Comparison of ENCODE assay signal across 7 mouse cellular contexts in genomic region chr14:60634877-60635771, GRCm38 (mm10). TPM values are rescaled to one million over a fixed set of nuclear protein-coding genes. Genes with fewer than 3 reads are reported as not detected.
DNase-seq lines count a peak whose midpoint lies in the region; ATAC-seq lines count a peak whose summit lies in the region.

No protein-coding gene starts in this region.

- no peaks in the 10 kb centered on the region for H3K9me3 ChIP-seq in embryonic facial prominence, embryonic 15.5 days (replicated peaks)
- no peaks in the 10 kb centered on the region for H3K9me3 ChIP-seq in heart, embryonic 16.5 days (replicated peaks; ENCODE audit: control insufficient read depth, low read length)
- no peaks in the 10 kb centered on the region for H3K9me3 ChIP-seq in stomach, embryonic 16.5 days (replicated peaks; ENCODE audit: control insufficient read depth, low read length)

- H3K27me3 ChIP-seq in embryonic facial prominence, embryonic 15.5 days: no peaks in the 10 kb centered on the region; the same call in 1 of the 2 replicates
- H3K27me3 ChIP-seq in heart, embryonic 16.5 days (ENCODE audit: control insufficient read depth, insufficient read depth, low read length): peaks cover 11% of the 10 kb centered on the region
- peaks cover 6% of the 10 kb centered on the region; the same call in 1 of the 2 replicates for H3K27me3 ChIP-seq in stomach, embryonic 16.5 days (ENCODE audit: control insufficient read depth, insufficient read depth, low read length)

- H3K9ac ChIP-seq in embryonic facial prominence, embryonic 15.5 days: peak overlapping the region; percentile 39
- peak overlapping the region; percentile 69 for H3K9ac ChIP-seq in heart, embryonic 16.5 days (ENCODE audit: low read length)
- H3K9ac ChIP-seq in stomach, embryonic 16.5 days (ENCODE audit: low read length): peak overlapping the region; percentile 76

- no peaks in the 10 kb centered on the region for H3K36me3 ChIP-seq in embryonic facial prominence, embryonic 15.5 days
- no peaks in the 10 kb centered on the region for H3K36me3 ChIP-seq in heart, embryonic 16.5 days (ENCODE audit: control insufficient read depth, insufficient read depth)
- no peaks in the 10 kb centered on the region for H3K36me3 ChIP-seq in stomach, embryonic 16.5 days (ENCODE audit: control insufficient read depth, insufficient read depth, low read length)

- ATAC-seq in embryonic facial prominence, embryonic 15.5 days (ENCODE audit: insufficient number of reproducible peaks, low FRiP score, low TSS enrichment, low read depth): peak; percentile 53
- ATAC-seq in heart, embryonic 16.5 days (replicated peaks; ENCODE audit: extremely low read depth, insufficient read depth, low FRiP score): peak; percentile 53
- peak; percentile 16; the same call in 1 of the 2 replicates for ATAC-seq in megakaryocyte-erythroid progenitor cell, adult 5-6 weeks (replicated peaks; ENCODE audit: low FRiP score, low TSS enrichment, poor library complexity, severe bottlenecking)
- peak; percentile 81 for ATAC-seq in stomach, embryonic 16.5 days (ENCODE audit: insufficient read depth, low FRiP score)

- peaks cover 40% of the 10 kb centered on the region for H3K4me1 ChIP-seq in embryonic facial prominence, embryonic 15.5 days
- H3K4me1 ChIP-seq in heart, embryonic 16.5 days (ENCODE audit: control insufficient read depth, insufficient read depth, low read length): peaks cover 7% of the 10 kb centered on the region; the same call in 1 of the 2 replicates
- peaks cover 20% of the 10 kb centered on the region for H3K4me1 ChIP-seq in stomach, embryonic 16.5 days (ENCODE audit: control insufficient read depth, insufficient read depth, low read length)

- peak overlapping the region; percentile 61 for H3K4me3 ChIP-seq in embryonic facial prominence, embryonic 15.5 days (replicated peaks)
- peak overlapping the region; percentile 70 for H3K4me3 ChIP-seq in heart, embryonic 16.5 days (ENCODE audit: low read length)
- H3K4me3 ChIP-seq in stomach, embryonic 16.5 days (replicated peaks; ENCODE audit: low read length): peak overlapping the region; percentile 68

- peak overlapping the region; percentile 70 for H3K27ac ChIP-seq in embryonic facial prominence, embryonic 15.5 days (replicated peaks)
- no peak overlapping the region for H3K27ac ChIP-seq in heart, embryonic 16.5 days (ENCODE audit: low read length)
- H3K27ac ChIP-seq in stomach, embryonic 16.5 days (ENCODE audit: low read length): peak overlapping the region; percentile 76

- DNase-seq in A20 (ENCODE audit: low read depth, low spot score): peak; percentile 69
- DNase-seq in CD8-positive naive resting alpha-beta T cell, adult 2 months (ENCODE audit: low read depth in 2 of 2, low spot score in 2 of 2): peak; percentile 18 to 32
- DNase-seq in kidney, postnatal 36 days: peak; percentile 66 to 78

- under 1% methylated on average over 45 of the region's 45 CpGs for WGBS in embryonic facial prominence, embryonic 15.5 days
- under 1% methylated on average over 45 of the region's 45 CpGs for WGBS in heart, embryonic 16.5 days
- WGBS in stomach, embryonic 16.5 days: under 1% methylated on average over 45 of the region's 45 CpGs

- H3K4me2 ChIP-seq in embryonic facial prominence, embryonic 15.5 days (replicated peaks): peak overlapping the region; percentile 99
- peak overlapping the region; percentile 98 for H3K4me2 ChIP-seq in heart, embryonic 16.5 days (ENCODE audit: low read depth, low read length)
- H3K4me2 ChIP-seq in stomach, embryonic 16.5 days (ENCODE audit: low read depth, low read length): peak overlapping the region; percentile 96

RNA-seq across cellular contexts. Expression of gene Spata13, which starts 1.3 kb away (rescaled TPM):
- polyA plus RNA-seq in embryonic facial prominence, embryonic 15.5 days (2015; fragmentation: Nextera tagmentation; extraction: Ambion mirVana): 15.3 and 16.1 TPM in 2 replicates
- 18.9 and 21.4 TPM in 2 replicates for polyA plus RNA-seq in heart, embryonic 16.5 days (2015; fragmentation: Nextera tagmentation; extraction: Ambion mirVana)
- 1.7 and 2.7 TPM in 2 replicates for total RNA-seq in megakaryocyte-erythroid progenitor cell, adult 5-6 weeks (2014; fragmentation: Nextera tagmentation)
- total RNA-seq in megakaryocyte-erythroid progenitor cell, adult 5-6 weeks (2017): 3.0 and 3.4 TPM in 2 replicates
- polyA plus RNA-seq in stomach, embryonic 16.5 days (2015; fragmentation: Nextera tagmentation; extraction: Ambion mirVana): 23.2 and 23.7 TPM in 2 replicates

Comparison
In these comparisons a context has a peak if more than half of its experiments do, and no peak if none do; other contexts are left out.
1. ATAC-seq: peak in every context shown above with its lines; median percentile 81 in stomach, embryonic 16.5 days; 53 in embryonic facial prominence, embryonic 15.5 days; 53 in heart, embryonic 16.5 days; 16 in megakaryocyte-erythroid progenitor cell, adult 5-6 weeks.